Mouse (Mus musculus) brain, embryonic 14.5 days (tissue): ENCODE measurements at regions not wholly inside any gene's neighbourhood (a gene's known extent, or its start where the extent isn't known, plus 50 kb on each side); places are given as distances from the start of the nearest gene placed in this dataset.

Experiments used
- CTCF ChIP-seq: fragments of 200-500 bp; IDR thresholded peaks from 2 replicates; pipeline ENCODE4 v1.5.1; 2012; ENCODE audit warnings: inconsistent platforms, mild to moderate bottlenecking, moderate library complexity, borderline replicate concordance; ENCODE audit not compliant: insufficient read depth, insufficient read length; ENCODE audit errors: extremely low read depth
- POLR2A ChIP-seq: fragments of 200-500 bp; IDR thresholded peaks from 2 replicates; pipeline ENCODE4 v1.6.1; 2012; ENCODE audit warnings: mild to moderate bottlenecking, inconsistent platforms, borderline replicate concordance; ENCODE audit not compliant: poor library complexity, insufficient read depth, insufficient read length, severe bottlenecking; ENCODE audit errors: extremely low read depth

DNA sequence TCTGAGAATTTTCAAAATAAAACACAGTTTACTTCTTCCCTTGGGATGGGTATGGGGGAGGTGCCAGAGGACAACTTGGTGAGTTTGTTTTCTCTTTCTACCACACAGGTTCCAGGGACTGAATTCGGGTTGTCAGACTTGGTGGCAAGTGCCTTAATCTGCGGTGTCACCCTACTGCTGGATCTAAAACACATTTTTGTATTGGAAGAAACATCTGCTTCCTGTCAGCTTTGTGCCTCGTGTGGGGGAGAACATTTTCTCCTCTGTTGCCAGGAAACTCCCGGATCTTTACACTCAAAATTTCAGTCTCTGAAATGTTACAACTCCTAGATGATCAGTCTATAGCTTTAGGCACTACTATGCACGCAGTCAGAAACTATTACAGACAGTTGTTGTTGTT lies 228.3 kb downstream of the Ktn1 start:
- TF ChIP-seq CTCF (no peak), POLR2A (no peak)
